Comparison of ENCODE assay signal across 13 mouse cellular contexts in the genomic region with DNA sequence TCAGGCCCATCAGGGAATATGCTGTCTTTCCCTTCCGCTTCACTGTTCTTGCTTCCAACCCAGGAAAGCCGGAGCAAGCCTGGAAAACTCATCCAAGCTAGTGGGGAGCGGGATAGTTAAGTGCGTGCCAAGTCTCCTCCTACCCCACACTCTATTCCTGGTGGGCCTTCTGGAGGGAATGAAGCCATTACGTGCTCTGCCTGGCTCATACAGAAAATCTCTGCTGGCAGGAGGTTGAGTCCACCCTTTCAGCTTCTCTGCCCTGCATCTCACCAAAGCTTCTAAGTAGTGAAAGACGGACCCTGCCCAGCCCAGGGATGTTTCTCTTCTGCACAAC. TPM values are rescaled to one million over a fixed set of nuclear protein-coding genes. Genes with fewer than 3 reads are reported as not detected.
DNase-seq lines count a peak whose midpoint lies in the region; ATAC-seq lines count a peak whose summit lies in the region.
"Had no signal": no experiment of that assay in that cellular context is flagged by ENCODE, and none has a peak within 500 bp of the region (broad histone marks: within the 10 kb centered on the region; RNA-seq: fewer than 3 reads in every experiment).

No protein-coding gene starts in this region.

- DNase-seq in forebrain, embryonic 11.5 days (ENCODE audit: low spot score), result no peak
- no peak for DNase-seq in hindbrain, embryonic 11.5 days (ENCODE audit: low spot score)
- no peak for DNase-seq in urinary bladder, postnatal 10 days (ENCODE audit: low spot score)
- DNase-seq: adrenal gland, postnatal 36 days; cerebellum, adult 9-11 months; layer of hippocampus, adult 9-11 months had no signal

- H3K27me3 ChIP-seq in forebrain, embryonic 13.5 days, result no peaks in the 10 kb centered on the region
- no peaks in the 10 kb centered on the region for H3K27me3 ChIP-seq in forebrain, embryonic 11.5 days (ENCODE audit: control insufficient read depth, insufficient read depth, low read length)
- no peaks in the 10 kb centered on the region for H3K27me3 ChIP-seq in hindbrain, embryonic 15.5 days
- H3K27me3 ChIP-seq in hindbrain, embryonic 11.5 days (ENCODE audit: control insufficient read depth, insufficient read depth, low read length), result no peaks in the 10 kb centered on the region
- H3K27me3 ChIP-seq in limb, embryonic 12.5 days, result peaks cover 13% of the 10 kb centered on the region; the same call in 1 of the 2 replicates
- H3K27me3 ChIP-seq in intestine, embryonic 15.5 days (replicated peaks), result no peaks in the 10 kb centered on the region

- ATAC-seq in forebrain, embryonic 13.5 days, result peak; percentile 84
- no peak for ATAC-seq in forebrain, embryonic 11.5 days (replicated peaks; ENCODE audit: low FRiP score)
- peak; percentile 62 for ATAC-seq in hindbrain, embryonic 15.5 days (ENCODE audit: low FRiP score, low read depth)
- no peak for ATAC-seq in hindbrain, embryonic 11.5 days (ENCODE audit: low FRiP score)
- no peak for ATAC-seq in limb, embryonic 12.5 days (ENCODE audit: insufficient number of reproducible peaks, insufficient read depth, low FRiP score, low TSS enrichment, low read depth)
- ATAC-seq in intestine, embryonic 15.5 days, result no peak

- 0 out of 2 replicates have a peak overlapping the region, but pooled peaks have one; percentile 0 for H3K4me2 ChIP-seq in forebrain, embryonic 13.5 days
- no peak overlapping the region for H3K4me2 ChIP-seq in forebrain, embryonic 11.5 days (ENCODE audit: low read depth, low read length, severe bottlenecking)
- no peak overlapping the region for H3K4me2 ChIP-seq in hindbrain, embryonic 15.5 days
- H3K4me2 ChIP-seq in hindbrain, embryonic 11.5 days (replicated peaks; ENCODE audit: low read depth, low read length), result no peak overlapping the region
- H3K4me2 ChIP-seq in limb, embryonic 12.5 days, result no peak overlapping the region
- H3K4me2 ChIP-seq in intestine, embryonic 15.5 days (replicated peaks), result no peak overlapping the region

- H3K4me3 ChIP-seq in forebrain, embryonic 13.5 days, result no peak overlapping the region
- no peak overlapping the region for H3K4me3 ChIP-seq in forebrain, embryonic 11.5 days (ENCODE audit: low read depth, low read length)
- H3K4me3 ChIP-seq in hindbrain, embryonic 15.5 days, result no peak overlapping the region
- H3K4me3 ChIP-seq in hindbrain, embryonic 11.5 days (ENCODE audit: low read depth, low read length), result no peak overlapping the region
- H3K4me3 ChIP-seq in brown adipose tissue, adult 24 weeks (ENCODE audit: insufficient read depth, low read depth, low read length), result 0 out of 2 replicates have a peak overlapping the region, but pooled peaks have one; percentile 7
- H3K4me3 ChIP-seq in limb, embryonic 12.5 days (replicated peaks), result no peak overlapping the region
- H3K4me3 ChIP-seq in intestine, embryonic 15.5 days (replicated peaks), result no peak overlapping the region

- WGBS in forebrain, embryonic 13.5 days, result 54% methylated on average over 6 of the region's 6 CpGs
- WGBS in forebrain, embryonic 11.5 days, result 86% methylated on average over 6 of the region's 6 CpGs
- 44% methylated on average over 6 of the region's 6 CpGs for WGBS in hindbrain, embryonic 15.5 days
- 89% methylated on average over 6 of the region's 6 CpGs for WGBS in hindbrain, embryonic 11.5 days
- whole genome bisulfite sequencing in limb, embryonic 12.5 days, result 82% methylated on average over 6 of the region's 6 CpGs
- WGBS in intestine, embryonic 15.5 days, result 60% methylated on average over 6 of the region's 6 CpGs

- H3K36me3 ChIP-seq in forebrain, embryonic 13.5 days (ENCODE audit: poor library complexity, severe bottlenecking), result no peaks in the 10 kb centered on the region
- no peaks in the 10 kb centered on the region for H3K36me3 ChIP-seq in forebrain, embryonic 11.5 days (ENCODE audit: control insufficient read depth, insufficient read depth, low read length)
- H3K36me3 ChIP-seq in hindbrain, embryonic 15.5 days, result no peaks in the 10 kb centered on the region
- H3K36me3 ChIP-seq in hindbrain, embryonic 11.5 days (ENCODE audit: control insufficient read depth, insufficient read depth, low read length), result no peaks in the 10 kb centered on the region
- H3K36me3 ChIP-seq in limb, embryonic 12.5 days, result no peaks in the 10 kb centered on the region
- no peaks in the 10 kb centered on the region for H3K36me3 ChIP-seq in intestine, embryonic 15.5 days

- peaks cover 28% of the 10 kb centered on the region for H3K4me1 ChIP-seq in forebrain, embryonic 13.5 days
- H3K4me1 ChIP-seq in forebrain, embryonic 11.5 days (replicated peaks; ENCODE audit: control insufficient read depth, insufficient read depth, low read length), result no peaks in the 10 kb centered on the region
- H3K4me1 ChIP-seq in hindbrain, embryonic 15.5 days (replicated peaks), result peaks cover 16% of the 10 kb centered on the region
- H3K4me1 ChIP-seq in hindbrain, embryonic 11.5 days (replicated peaks; ENCODE audit: control insufficient read depth, insufficient read depth, low read length), result no peaks in the 10 kb centered on the region
- H3K4me1 ChIP-seq in brown adipose tissue, adult 24 weeks (ENCODE audit: control insufficient read depth, insufficient read depth, insufficient read length, low read length), result peaks cover 33% of the 10 kb centered on the region
- H3K4me1 ChIP-seq in limb, embryonic 12.5 days (replicated peaks), result peaks cover 52% of the 10 kb centered on the region
- H3K4me1 ChIP-seq in intestine, embryonic 15.5 days (replicated peaks), result peaks cover 20% of the 10 kb centered on the region

- H3K27ac ChIP-seq in forebrain, embryonic 13.5 days, result peak overlapping the region; percentile 60
- H3K27ac ChIP-seq in forebrain, embryonic 11.5 days (ENCODE audit: low read depth, low read length), result no peak overlapping the region
- H3K27ac ChIP-seq in hindbrain, embryonic 15.5 days (replicated peaks), result no peak overlapping the region
- H3K27ac ChIP-seq in hindbrain, embryonic 11.5 days (ENCODE audit: low read depth, low read length), result no peak overlapping the region
- peak overlapping the region; percentile 91 for H3K27ac ChIP-seq in brown adipose tissue, adult 24 weeks (replicated peaks; ENCODE audit: low read depth, low read length)
- H3K27ac ChIP-seq in limb, embryonic 12.5 days, result peak overlapping the region; percentile 41
- H3K27ac ChIP-seq in intestine, embryonic 15.5 days, result no peak overlapping the region
- H3K27ac ChIP-seq: kidney, postnatal 0 days had no signal

- no peak overlapping the region for H3K9ac ChIP-seq in forebrain, embryonic 13.5 days
- H3K9ac ChIP-seq in forebrain, embryonic 11.5 days (ENCODE audit: low read length), result no peak overlapping the region
- H3K9ac ChIP-seq in hindbrain, embryonic 15.5 days, result no peak overlapping the region
- no peak overlapping the region for H3K9ac ChIP-seq in hindbrain, embryonic 11.5 days (ENCODE audit: low read depth, low read length)
- no peak overlapping the region for H3K9ac ChIP-seq in limb, embryonic 12.5 days (replicated peaks)
- H3K9ac ChIP-seq in intestine, embryonic 15.5 days, result no peak overlapping the region

- H3K9me3 ChIP-seq in forebrain, embryonic 13.5 days (replicated peaks), result no peaks in the 10 kb centered on the region
- no peaks in the 10 kb centered on the region for H3K9me3 ChIP-seq in forebrain, embryonic 11.5 days (ENCODE audit: control insufficient read depth, low read length)
- no peaks in the 10 kb centered on the region for H3K9me3 ChIP-seq in hindbrain, embryonic 15.5 days
- no peaks in the 10 kb centered on the region for H3K9me3 ChIP-seq in hindbrain, embryonic 11.5 days (ENCODE audit: control insufficient read depth, low read length)
- H3K9me3 ChIP-seq in limb, embryonic 12.5 days, result no peaks in the 10 kb centered on the region
- H3K9me3 ChIP-seq in intestine, embryonic 15.5 days, result no peaks in the 10 kb centered on the region

RNA-seq across cellular contexts. Expression of a gene that starts 3.5 kb away (rescaled TPM):
- polyA plus RNA-seq in forebrain, embryonic 13.5 days (2015; fragmentation: Nextera tagmentation; extraction: Ambion mirVana), result 1.7 and 4.2 TPM in 2 replicates
- polyA plus RNA-seq in forebrain, embryonic 11.5 days (2014; fragmentation: Nextera tagmentation; extraction: Ambion mirVana), result 0.61 and 0.92 TPM in 2 replicates
- 17.5 and 21.7 TPM in 2 replicates for polyA plus RNA-seq in hindbrain, embryonic 15.5 days (2015; fragmentation: Nextera tagmentation; extraction: Ambion mirVana)
- polyA plus RNA-seq in hindbrain, embryonic 11.5 days (2014; fragmentation: Nextera tagmentation; extraction: Ambion mirVana), result 0.46 and 0.56 TPM in 2 replicates
- 63.6 and 153 TPM in 2 replicates for polyA plus RNA-seq in brown adipose tissue, adult 24 weeks (2012; ENCODE audit: insufficient read depth, insufficient read length, missing spikeins)
- polyA plus RNA-seq in limb, embryonic 12.5 days (2016; fragmentation: Nextera tagmentation; extraction: Ambion mirVana), result 4.0 and 4.2 TPM in 2 replicates
- polyA plus RNA-seq in intestine, embryonic 15.5 days (2015; fragmentation: Nextera tagmentation; extraction: Ambion mirVana), result 16.4 and 20.0 TPM in 2 replicates

RNA-seq across cellular contexts. Expression of a gene that starts 43.4 kb away (rescaled TPM):
- not detected in 2 replicates for polyA plus RNA-seq in forebrain, embryonic 13.5 days (2015; fragmentation: Nextera tagmentation; extraction: Ambion mirVana)
- polyA plus RNA-seq in forebrain, embryonic 11.5 days (2014; fragmentation: Nextera tagmentation; extraction: Ambion mirVana), result not detected in 2 replicates
- polyA plus RNA-seq in hindbrain, embryonic 15.5 days (2015; fragmentation: Nextera tagmentation; extraction: Ambion mirVana), result not detected in 2 replicates
- not detected in 2 replicates for polyA plus RNA-seq in hindbrain, embryonic 11.5 days (2014; fragmentation: Nextera tagmentation; extraction: Ambion mirVana)
- not detected in 2 replicates for polyA plus RNA-seq in brown adipose tissue, adult 24 weeks (2012; ENCODE audit: insufficient read depth, insufficient read length, missing spikeins)
- not detected in 2 replicates for polyA plus RNA-seq in limb, embryonic 12.5 days (2016; fragmentation: Nextera tagmentation; extraction: Ambion mirVana)
- polyA plus RNA-seq in intestine, embryonic 15.5 days (2015; fragmentation: Nextera tagmentation; extraction: Ambion mirVana), result 0.23 and 0.34 TPM in 2 replicates
- polyA plus RNA-seq: liver, adult 2 months had no signal

Comparison
In these comparisons a context has a peak if more than half of its experiments do, and no peak if none do; other contexts are left out.
1. ATAC-seq: peak in forebrain, embryonic 13.5 days (single experiment) and hindbrain, embryonic 15.5 days (single experiment); none in forebrain, embryonic 11.5 days (single experiment), hindbrain, embryonic 11.5 days (single experiment), limb, embryonic 12.5 days (single experiment) and intestine, embryonic 15.5 days (single experiment).
2. H3K27ac ChIP-seq: peak in forebrain, embryonic 13.5 days (single experiment), brown adipose tissue, adult 24 weeks (single experiment) and limb, embryonic 12.5 days (single experiment); none in forebrain, embryonic 11.5 days (single experiment), hindbrain, embryonic 15.5 days (single experiment), hindbrain, embryonic 11.5 days (single experiment) and intestine, embryonic 15.5 days (single experiment).